Mouse (Mus musculus): ENCODE data around the gene Polr3b.

Gene Polr3b

GRCm38 (mm10) chr10:84611664-84612063 lies 10.4 kb upstream of the Polr3b start:
- DNase-seq = no peak

GRCm38 (mm10) chr10:84612281-84612680 lies 9.8 kb upstream of the Polr3b start:
- no peak for DNase-seq

GRCm38 (mm10) chr10:84613366-84613765 lies 8.7 kb upstream of the Polr3b start:
- DNase-seq = no peak

- DNase-seq = no peak
Measured at GRCm38 (mm10) chr10:84615076-84615475, 7.0 kb upstream of the Polr3b start.

GRCm38 (mm10) chr10:84631182-84631581 lies 9.1 kb downstream of the Polr3b start:
- DNase-seq = peak; percentile 54 to 55

- no peak for DNase-seq
Measured at GRCm38 (mm10) chr10:84632005-84632404, 9.9 kb downstream of the Polr3b start.

GRCm38 (mm10) chr10:84636656-84637055 lies 14.6 kb downstream of the Polr3b start:
- DNase-seq = no peak

- no peak for DNase-seq
Measured at GRCm38 (mm10) chr10:84638382-84638781, 16.3 kb downstream of the Polr3b start.

- no peak for DNase-seq
Measured at GRCm38 (mm10) chr10:84639525-84640287, 17.6 kb downstream of the Polr3b start.

- no peak for DNase-seq
Measured at GRCm38 (mm10) chr10:84640861-84641260, 18.8 kb downstream of the Polr3b start.

GRCm38 (mm10) chr10:84641576-84641975 lies 19.5 kb downstream of the Polr3b start:
- no peak for DNase-seq

GRCm38 (mm10) chr10:84645940-84646339 lies 23.8 kb downstream of the Polr3b start:
- DNase-seq = peak in 1 of 2 experiments; percentile 10

- DNase-seq = peak; percentile 56 to 58
Measured at GRCm38 (mm10) chr10:84646506-84647102, 24.5 kb downstream of the Polr3b start.

GRCm38 (mm10) chr10:84647264-84647663 lies 25.2 kb downstream of the Polr3b start:
- DNase-seq = no peak

GRCm38 (mm10) chr10:84648911-84649310 lies 26.8 kb downstream of the Polr3b start:
- no peak for DNase-seq

- DNase-seq = no peak
Measured at GRCm38 (mm10) chr10:84654029-84654428, 31.9 kb downstream of the Polr3b start.

- DNase-seq = no peak
Measured at GRCm38 (mm10) chr10:84654731-84655130, 32.6 kb downstream of the Polr3b start.

GRCm38 (mm10) chr10:84656618-84657017 lies 34.5 kb downstream of the Polr3b start:
- no peak for DNase-seq

- no peak for DNase-seq
Measured at GRCm38 (mm10) chr10:84657437-84658087, 35.5 kb downstream of the Polr3b start.

- DNase-seq = no peak
Measured at GRCm38 (mm10) chr10:84658088-84658848, 36.2 kb downstream of the Polr3b start.

- no peak for DNase-seq
Measured at GRCm38 (mm10) chr10:84659281-84659680, 37.2 kb downstream of the Polr3b start.

GRCm38 (mm10) chr10:84662138-84662537 lies 40.0 kb downstream of the Polr3b start:
- DNase-seq = no peak

GRCm38 (mm10) chr10:84665713-84666260 lies 43.7 kb downstream of the Polr3b start:
- DNase-seq = no peak

All from B cell, adult 2 months (primary cell).